Mouse (Mus musculus) embryo, embryonic 11.5 days (tissue): Measurements from ENCODE around the gene Selenom.

Experiments used
- DNase-seq: peaks from one replicate; pipeline ENCODE4 v3.0.0-alpha.2; 2012; ENCODE audit warnings: low read depth, low spot score

The Selenom gene

DNA sequence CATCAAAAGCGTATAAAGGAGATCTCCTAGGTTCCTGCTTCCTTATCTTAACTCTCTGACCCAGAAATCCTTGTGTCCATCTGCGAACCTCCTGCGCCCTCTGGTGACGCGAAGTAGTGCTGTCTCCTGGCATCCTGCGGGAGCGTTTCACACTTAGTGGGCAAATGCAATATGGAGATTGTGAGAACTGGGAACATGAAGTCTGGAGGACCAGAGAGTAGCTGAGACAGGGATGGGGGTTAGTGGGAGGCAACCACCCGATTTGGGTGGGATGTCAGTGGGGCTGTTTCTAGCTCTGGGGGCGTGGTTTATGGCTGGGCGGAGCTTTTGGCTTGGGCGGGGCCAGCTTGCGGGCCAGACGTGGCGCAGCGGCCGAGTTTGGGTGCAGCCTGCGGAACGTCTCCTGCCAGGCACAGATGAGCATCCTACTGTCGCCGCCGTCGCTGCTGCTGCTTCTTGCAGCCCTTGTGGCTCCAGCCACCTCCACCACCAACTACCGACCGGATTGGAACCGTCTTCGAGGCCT is at the start of gene Selenom:
TSS of gene Selenom (plus strand) at position 156 of the 526 bp plus-strand sequence.
- DNase-seq, result peak; percentile 73

DNA sequence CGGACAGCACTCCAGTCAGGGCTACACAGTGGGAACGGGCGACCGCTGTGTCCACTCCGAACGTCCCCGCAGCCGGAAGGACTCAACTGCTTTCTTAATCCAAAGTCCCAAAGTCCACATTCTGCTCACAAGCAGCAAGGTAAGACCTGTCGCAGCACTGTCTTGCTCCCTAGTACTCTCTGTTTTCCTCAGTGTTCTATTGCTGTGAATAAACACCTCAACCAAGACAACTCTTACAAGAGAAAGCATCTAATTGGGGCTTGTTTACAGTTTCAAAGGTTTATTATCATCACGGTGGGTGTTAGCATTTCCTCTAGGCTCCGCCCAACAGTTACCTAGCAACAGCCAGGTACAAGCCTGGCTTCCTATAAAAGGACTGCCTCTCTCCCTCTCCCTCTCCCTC is 43.0 kb upstream of the Selenom start:
- DNase-seq, result no peak

DNA sequence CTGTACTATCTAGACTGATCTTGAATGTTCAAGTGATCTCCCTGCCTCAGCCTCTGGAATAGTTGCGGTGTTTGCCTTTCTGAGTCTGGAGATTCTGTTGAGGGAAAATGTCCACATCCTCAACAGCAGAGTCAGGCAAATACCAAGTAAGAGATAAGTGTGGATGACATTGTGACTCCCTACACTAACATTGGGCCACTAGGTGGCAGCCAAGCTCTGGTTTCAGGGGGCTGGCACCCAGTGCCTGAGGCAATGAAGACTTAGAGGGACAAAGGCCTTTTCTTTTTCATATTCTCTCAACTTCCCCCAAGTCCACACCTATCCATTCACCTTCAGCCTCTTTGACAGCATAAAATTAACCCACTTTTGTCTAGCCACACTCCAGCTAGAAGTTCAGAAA is 42.0 kb upstream of the Selenom start:
- DNase-seq, result peak; percentile 75

DNA sequence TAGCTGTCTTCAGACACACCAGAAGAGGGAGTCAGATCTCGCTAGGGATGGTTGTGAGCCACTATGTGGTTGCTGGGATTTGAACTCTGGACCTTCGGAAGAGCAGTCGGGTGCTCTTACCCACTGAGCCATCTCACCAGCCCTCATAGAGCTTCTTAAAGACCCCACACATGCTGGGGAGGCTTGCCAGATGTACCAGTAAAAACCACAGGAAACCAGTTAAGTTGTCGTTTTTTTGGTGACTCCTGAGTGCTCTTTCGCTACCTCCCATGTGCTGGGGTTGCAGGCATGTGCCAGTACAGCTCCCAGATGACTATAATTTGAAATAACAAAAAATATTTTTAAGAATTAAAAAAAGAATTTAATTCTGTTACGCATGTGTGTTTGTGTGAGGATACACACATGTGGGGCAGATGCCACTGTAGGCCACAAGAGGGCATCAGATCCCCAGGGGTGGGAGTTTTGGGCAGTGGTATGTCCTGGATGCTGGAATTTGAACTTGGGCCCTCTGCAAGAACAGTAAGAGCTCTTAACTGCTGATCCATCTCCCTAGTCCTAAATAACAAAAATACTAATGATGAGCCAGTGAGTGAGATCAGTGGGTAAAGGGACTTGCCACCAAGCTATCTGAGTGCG is 39.9 kb upstream of the Selenom start:
- no peak for DNase-seq

DNA sequence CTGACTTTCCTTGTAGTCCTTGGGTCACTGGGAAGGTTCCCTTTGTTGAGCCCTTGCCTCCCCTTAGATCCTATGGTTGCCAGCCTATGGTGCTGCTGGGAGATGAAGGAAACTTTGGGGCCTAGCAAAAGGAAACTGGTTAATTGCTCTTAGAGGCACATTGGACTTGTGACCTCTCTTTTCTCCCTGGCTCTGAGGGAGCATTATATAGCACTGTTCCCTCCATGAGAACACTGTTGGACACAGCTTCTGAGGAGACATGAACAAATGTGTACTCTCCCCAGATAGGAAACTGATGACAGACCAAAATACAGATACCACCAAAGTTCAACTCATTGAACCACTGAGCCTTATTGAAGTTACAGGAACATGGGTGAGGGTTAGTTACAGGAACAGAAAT is 39.0 kb upstream of the Selenom start:
- DNase-seq, result no peak

DNA sequence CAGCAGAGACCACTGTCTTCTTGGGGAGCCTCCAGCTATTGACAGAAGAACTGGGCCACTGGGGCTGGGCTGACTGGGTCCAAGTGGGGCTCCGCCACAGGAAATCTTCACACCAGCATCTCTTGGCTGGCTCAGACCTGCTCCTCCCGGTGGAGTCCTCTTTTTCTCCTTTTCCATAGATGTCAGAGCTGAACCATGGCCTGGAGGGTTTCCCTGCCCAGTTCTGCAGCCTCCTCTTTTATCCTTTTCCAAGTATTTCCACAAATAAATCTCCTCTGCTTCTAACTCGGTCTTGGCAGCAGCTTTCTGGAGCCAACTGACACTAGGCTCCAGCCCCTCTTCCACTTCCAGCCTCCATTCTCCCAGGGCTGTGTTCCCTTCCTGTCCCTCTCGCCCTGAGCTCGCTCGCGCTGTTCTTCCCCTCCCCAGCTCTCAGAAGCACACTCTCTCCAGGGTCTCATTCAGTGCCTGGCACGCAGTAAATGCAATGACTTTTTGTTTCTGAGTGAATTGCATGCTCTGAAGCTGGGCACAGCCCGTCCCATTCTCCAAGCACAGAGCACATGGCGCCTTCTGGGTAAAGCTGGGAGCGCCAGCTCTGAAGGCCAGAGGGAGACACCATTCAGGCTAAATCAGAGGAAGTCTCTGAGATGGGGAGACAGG is 30.4 kb upstream of the Selenom start:
- DNase-seq, result no peak

DNA sequence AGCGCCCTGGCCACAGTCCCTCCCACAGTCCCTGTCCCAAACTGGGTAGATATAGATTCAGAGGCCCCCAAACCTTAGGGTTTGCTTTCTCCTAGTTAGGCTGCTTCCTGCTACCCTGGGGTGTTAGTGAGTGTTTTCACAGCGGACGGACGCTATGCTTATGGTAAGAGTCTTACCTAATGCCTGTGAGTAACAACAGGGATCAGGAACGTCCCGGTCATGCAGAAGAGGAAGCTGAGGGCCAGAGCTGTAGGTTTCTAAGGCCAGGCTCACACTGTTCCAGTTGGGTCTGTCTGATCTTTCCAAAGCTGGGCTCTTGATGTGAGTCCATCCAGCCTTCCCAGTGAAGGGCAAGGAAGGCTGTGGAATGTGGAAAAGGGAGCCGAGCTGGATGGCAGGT is 28.1 kb upstream of the Selenom start:
- no peak for DNase-seq

DNA sequence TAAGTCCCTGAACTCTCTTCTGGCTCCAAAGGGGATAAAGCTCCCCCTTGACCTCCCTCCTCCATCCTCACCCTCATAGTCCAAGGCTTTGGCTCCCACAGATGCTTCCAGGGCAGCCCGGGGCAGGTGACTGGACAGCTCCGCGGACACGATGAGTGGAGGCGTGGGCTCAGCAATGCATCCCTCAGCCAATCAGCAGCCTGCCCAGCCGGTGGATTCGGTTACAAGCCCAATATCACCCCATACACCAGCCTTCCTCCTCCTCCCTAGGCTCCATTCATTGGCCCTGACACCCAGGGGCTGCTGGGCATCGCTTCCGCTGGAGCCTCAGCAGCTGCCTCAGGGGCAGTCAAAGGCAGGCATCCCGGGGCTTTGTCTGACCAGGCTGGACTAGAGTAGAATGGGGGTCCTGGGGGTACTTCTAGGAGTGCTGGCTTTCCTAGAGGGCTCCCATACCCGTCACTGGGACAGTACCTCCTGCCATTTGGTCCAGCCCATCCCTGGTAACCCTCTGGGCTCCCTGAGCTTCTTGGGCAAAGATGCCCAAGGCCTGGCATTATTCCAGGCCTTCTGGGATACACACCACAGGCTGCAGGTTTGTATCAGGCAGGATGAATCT is 26.4 kb upstream of the Selenom start, which contains the start of gene Pla2g3:
TSS of gene Pla2g3 (plus strand) at position 333 of the 619 bp plus-strand sequence.
- no peak for DNase-seq

DNA sequence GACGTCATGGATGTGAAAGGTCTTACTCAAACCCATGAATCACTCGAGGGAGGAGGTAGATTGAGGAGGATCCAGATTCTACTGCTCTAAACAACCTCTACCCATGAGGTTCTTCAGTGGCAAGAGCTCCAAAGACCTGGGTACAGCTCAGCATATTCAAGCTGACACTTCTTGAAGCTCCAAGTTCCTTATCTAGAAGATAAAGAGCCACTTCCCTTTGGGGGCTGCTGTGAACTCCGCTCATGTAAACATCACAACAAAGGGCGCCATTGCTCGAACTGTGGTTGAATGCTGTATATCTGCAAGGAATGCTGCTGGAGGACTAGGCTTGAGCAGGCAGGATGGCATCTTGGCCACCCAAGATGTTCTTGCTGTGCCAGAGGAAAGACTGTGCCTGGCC is 25.4 kb upstream of the Selenom start:
- no peak for DNase-seq

DNA sequence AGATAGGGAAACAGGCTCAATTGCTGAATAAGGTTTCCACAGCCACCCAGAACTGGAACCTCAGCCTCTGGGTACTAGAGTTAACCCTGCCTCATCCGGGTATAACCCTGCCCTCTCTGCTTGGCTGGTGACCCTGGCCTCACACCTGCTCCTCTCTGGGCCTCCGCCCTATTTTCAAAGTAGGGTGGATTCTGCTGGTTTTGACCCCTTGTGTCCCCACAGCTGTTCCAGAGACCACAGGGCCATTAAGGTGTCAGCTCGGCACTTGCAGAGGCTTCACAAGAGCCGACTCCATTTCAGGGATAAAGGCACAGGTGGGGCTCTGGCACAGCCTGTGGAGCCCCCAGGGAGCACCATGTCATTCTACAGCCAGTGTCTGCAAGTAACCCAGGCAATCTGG is 21.7 kb upstream of the Selenom start:
- no peak for DNase-seq

DNA sequence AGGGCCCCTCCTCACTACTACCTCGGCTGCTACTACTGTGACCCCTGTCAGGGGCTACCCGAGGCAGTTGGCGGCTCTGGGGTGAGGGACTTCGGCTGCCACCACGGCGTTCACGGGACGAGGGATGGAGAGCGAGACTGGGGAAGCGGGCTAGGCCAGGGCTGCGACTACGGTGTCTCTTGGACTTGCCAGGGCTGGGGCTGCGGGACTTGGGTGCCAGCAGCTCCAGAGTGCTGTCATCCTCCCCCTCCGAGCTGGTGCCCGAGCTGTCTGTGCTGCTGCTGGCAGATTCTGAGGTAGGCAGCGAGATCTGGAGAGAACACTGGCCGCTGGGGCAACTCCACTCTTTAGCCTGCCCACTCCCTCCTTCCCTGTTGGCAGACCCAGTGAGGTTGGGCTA is 19.6 kb upstream of the Selenom start:
- no peak for DNase-seq

DNA sequence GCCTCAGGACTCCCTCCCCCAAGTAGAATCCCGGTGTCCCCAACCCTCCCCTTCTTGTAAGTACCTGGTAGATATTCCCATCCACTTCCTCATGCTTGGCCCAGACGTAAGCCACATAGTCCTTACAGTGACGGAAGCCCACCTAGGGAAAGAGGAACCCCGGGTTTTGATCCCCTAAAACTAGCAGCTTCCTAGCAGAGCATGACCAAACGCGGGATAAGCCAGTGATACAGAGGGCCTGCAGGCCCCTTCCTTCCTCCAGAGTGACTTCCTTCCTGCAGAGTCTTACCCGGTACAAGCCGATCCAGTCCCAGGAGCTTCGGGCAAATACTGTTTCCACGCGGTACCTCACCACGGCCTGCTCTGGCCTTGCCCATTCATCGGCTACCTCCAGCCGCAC is 19.0 kb upstream of the Selenom start:
- DNase-seq, result no peak

DNA sequence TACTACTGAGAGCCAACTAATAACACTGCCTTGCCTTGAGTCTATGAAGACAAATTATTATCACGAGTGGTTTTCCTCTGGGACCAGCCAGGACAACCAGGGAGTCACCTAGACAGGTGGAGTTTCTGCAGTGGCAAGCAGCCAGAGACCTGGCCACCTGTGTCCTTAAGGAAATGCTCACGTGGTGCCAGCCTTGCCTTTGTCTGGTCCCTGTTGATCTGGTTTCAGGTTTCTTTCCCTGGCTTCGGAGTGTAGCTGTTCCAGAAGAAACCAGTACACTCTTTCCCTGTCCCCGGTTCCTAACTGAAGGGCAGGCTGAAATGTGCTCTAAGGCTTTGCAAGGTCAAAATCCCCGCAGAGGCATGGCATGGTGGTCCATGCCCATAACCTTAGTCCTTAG is 17.7 kb upstream of the Selenom start:
- DNase-seq, result no peak

DNA sequence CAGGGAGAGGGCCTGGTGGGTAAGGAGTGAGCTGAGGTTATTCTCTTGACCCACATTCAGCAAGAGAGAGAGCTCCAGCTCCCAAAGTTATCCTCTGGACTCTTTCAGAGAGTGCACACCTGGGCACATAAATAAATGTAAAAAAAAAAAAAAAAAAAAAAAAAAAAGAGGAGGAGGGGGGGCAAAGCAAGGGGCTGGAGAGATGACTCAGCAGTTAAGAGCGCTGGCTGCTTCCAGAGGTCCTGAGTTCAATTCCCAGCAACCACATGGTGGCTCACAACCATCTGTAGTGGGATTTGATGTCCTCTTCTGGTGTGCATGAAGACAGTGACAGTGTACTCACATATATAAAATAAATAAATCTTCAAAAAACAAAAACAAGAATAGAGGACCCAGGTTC is 17.2 kb upstream of the Selenom start:
- DNase-seq, result no peak

DNA sequence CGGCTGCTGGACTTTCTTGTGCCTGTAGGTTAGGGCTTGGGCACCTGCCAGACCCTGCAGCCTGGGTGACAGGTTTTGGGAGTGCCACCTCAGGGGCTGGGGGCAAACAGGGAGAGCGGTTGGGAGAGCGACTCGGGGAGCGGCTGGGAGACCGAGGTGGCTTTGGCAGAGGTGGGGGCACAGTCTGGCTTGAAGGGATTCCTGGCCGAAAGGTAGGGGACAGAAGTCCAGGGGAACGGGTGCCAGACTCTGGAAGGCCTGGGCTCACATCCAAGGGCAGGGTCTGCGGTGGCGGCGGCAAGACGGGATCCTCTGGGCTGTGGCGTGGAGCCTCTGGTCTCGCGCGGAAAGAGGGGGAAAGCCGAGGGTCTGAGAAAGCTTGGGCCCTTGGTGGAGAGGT is 12.4 kb upstream of the Selenom start:
- DNase-seq, result no peak

DNA sequence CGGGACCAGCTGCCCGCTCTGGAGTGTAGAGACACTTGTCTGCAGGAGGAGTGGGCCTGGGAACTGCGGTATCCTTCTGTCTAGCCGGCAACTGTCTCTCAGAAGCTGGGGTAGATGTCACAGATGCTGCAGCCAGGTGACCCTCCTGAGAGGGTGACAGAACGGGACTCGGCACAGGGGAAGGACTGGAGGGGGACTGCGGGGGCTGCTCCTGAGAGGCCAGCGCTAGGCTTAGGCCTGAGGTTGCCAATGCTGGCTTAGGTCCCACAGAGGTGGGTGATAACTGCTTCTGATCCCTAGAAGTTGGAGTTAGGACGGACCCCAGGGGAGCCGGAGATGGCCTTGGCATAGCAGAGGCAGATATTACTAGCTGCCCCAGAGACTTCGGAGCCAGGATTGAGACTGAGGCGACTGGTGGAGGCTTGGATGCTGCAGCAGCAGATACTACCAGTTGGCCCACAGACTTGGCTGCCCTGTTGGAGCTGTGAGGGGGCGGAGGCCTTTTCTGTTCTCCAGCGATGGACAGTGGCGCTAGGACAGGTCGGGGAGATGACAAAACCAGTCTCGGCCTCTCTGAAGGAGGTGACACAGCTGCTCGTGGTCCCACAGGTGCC is 11.9 kb upstream of the Selenom start:
- DNase-seq, result no peak

DNA sequence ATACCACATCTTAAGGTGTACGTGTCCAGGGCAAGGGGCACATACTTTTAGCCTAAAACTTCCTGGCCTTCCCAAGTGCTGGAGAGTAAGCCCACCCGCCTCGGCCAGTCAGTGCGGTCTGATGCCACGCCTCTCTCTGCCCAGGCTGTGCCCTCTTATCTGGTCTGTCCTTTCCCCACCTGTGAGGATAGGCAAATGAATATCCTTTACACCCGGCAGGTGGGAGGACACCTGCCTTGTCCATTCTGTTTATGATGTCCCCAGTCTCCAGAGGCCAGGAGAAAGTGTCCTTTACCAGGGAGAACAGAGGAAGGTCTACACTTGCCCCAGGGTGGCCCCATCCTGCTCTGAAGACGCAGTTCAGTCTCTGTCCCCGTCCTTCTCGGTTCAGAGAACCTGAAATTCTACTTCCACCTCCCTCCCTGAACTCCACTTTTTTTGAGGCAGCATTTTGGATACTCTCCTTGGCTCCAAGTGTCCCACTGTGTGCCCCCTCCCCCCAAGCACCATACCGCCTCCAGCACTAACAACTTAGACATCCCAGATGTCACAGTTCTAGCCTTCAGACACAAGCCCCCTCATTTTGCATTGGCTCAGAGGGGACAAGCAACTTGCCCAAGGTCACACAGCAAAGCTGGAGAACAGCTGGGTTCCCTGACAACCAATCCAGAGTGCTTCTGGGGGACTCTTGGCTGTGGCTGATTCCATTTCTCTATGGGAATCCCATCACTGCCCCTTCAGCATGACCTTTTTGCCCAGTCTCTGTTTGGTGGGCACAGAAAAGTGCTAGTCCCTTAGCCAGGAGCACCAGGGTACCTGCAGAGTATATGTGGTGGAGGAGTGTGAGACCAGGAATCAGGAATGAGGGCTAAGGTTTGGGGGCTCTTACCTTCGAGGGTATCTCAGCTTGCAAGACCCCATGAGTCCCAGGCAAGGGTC is 10.5 kb upstream of the Selenom start:
- DNase-seq, result no peak

DNA sequence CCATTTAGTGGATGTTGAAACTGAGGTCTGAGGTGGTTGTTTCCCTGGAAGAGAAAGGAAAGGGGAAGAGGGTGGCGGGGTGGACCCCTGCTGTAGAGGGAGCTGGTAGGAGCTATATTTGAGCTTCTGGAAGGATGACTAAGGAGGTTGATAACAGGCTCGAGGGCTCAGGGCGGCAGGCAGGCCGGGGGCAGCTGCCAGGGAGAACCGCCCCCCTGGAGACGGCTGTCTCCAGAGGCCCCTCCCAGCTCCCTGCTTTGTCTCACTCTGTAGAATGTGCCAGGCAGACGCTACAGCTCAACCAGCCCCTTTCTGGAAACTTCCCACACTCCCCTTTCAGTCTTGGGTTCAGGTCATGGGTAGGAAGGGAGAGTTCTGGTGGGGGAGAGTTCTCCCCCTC is 6.3 kb upstream of the Selenom start:
- DNase-seq, result no peak

DNA sequence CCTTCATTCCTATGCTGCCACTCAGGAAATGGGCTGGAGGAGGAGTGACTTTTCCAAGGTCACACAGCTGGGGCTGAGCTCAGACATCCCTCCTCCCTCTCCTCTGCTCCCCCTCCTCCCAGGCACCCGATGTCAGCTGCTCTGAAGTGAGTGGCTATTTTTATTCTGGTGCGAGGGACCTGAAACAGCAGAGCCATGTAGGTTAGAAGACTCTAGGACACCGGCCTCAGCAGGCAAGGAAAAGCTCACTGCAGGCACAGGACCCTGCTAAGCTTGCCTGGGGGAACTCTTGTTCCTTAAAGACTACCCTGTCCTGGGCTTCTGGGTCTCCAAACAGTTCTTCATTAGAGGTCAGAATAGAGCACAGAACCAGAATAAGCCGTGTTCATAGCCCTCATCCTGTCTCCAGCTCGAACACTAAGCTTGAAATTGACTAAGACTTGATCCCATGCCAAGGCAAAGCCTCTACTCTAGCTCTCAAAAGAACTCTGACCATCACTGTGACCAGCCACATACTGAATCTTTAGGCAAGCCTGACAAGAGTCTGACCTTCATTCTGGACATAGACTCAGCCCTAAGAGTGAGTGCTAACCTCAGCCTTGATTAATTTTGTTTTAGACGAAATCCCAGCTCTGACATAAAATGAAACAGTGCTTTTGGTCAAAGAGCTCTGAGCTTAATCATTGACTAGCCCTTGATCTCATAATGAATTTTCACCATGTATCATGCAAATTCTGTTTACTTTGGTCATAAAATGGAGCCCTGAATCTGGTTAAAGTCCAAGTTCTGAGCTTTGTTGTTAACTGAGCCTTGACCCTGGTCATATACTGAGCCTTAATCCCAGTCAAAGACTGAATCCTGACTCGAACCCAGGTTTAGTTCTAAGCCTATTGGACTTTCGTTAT is 5.1 kb upstream of the Selenom start:
- no peak for DNase-seq

DNA sequence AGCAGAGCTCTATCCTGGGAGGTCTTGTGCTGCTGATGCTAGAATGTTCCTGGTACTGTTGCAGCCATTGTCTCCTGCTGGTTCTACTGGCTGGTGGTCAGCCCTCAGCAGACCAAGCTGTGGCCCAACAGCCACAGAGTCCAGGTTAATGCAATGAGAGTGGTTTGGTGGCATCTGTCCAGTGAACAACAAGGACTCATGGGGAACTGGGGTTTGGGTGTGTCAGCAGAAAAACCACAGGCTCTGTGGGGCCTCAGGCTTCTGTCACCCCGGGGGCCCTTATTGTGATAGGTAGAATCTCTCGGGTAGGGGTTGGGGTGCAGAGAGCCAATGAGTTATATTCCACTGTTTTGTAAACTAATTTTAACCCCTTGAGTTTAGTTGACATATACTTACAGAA is 4.2 kb upstream of the Selenom start:
- no peak for DNase-seq
